Mouse (Mus musculus) erythroblast, embryonic 14.5 days (primary cell): ENCODE results near the gene Gdnf.

Experiments used
- GATA1 ChIP-seq: IDR thresholded peaks from 2 replicates; pipeline ENCODE4 v1.6.1; 2012; ENCODE audit warnings: low read length, inconsistent platforms, mixed read lengths
- TAL1 ChIP-seq: IDR thresholded peaks from 3 replicates; pipeline ENCODE4 v1.6.1; 2012; ENCODE audit warnings: low read length, inconsistent platforms, mixed read lengths

DNA sequence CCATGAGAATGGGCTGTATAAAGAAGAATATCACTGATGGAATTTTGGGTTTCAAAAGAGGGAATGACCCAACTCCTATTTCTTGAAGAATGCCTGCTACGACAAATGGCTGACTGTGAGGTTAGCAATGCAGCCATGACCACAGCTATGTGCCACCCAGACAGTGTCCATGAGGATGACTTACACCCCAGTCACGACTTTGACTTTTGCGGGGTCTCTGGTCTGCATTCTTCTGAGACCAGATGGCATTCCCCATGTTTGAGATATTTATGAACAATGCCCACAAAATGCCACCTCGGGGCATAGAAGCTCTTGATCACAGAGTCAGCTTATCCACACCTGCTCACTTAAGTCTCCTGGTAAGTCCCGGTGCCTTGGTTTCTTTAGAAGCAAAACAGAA lies 52.2 kb downstream of the Gdnf start:
- TF ChIP-seq TAL1 (no peak), GATA1 (no peak)
